Mouse (Mus musculus): ENCODE measurements around the gene Pik3c2a. TPM values are rescaled to one million over a fixed set of nuclear protein-coding genes. Genes with fewer than 3 reads are reported as not detected.

The Pik3c2a gene
- polyA plus RNA-seq, 1 experiment from 2014 or later = 34.5 TPM

- Histone ChIP-seq H3K27me3 (ENCODE audit: low read depth, poor library complexity, severe bottlenecking) (peaks cover 40% of the 10 kb centered on the region), H3K4me1 (peaks cover 29% of the 10 kb centered on the region), H3K9me3 (replicated peaks) (no peaks in the 10 kb centered on the region), H3K27ac (peak within 1 kb of the TSS; percentile 56), H3K36me3 (no peaks in the 10 kb centered on the region), H3K4me3 (peak within 1 kb of the TSS; percentile 79)
- WGBS = under 1% methylated on average over 64 of the region's 65 CpGs
- DNase-seq (ENCODE audit: low spot score) = peak; percentile 83
These were observed 135.2 kb downstream of the Pik3c2a start, which contains the start of gene Plekha7 for GRCm38 (mm10) chr7:116307871-116308631. Gene Plekha7, minus strand, starts transcription at chr7:116308376.

DNA sequence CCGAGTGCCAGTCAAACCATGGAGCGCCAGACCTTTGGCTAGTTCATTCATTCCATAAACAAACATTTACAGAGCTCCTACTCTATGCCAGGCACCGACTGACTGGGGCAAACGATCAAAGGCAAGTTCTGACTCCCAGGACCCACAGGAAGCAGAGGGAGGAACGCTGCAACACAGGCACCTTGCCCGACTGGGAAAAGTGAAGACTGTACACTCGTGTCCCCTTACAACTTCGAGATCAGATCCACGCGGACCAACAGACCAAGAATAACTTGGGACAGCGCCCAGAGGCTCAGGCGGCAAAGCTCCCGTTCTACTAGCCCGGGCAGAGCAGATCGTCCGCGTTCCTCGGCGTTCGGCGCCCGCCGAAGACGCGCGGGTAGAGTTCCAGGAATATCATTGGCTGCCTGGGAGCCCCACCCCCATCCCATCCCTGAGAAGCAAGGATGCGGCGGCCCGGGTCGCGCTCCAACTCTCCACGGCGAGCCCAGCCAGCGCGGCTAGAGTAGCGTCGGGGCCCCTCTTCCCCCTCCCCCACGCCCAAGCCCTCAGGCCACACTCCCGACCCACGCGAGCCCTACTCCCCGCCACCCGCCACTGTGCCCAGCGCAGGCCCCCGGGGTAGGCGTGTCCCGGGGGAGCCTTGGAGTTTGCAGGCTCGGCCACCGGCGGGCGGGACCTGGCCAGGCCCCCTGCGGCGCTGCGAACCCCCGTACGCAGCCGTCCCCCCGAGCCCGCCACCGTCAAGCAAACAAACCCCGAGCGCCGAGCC is 136.0 kb downstream of the Pik3c2a start:
- H3K9me3 ChIP-seq (replicated peaks) = no peaks in the 10 kb centered on the region
- H3K36me3 ChIP-seq = no peaks in the 10 kb centered on the region
- peak overlapping the region; percentile 79 for H3K4me3 ChIP-seq
- peaks cover 29% of the 10 kb centered on the region for H3K4me1 ChIP-seq
- peak; percentile 84 for DNase-seq (ENCODE audit: low spot score)
- peaks cover 40% of the 10 kb centered on the region for H3K27me3 ChIP-seq (ENCODE audit: low read depth, poor library complexity, severe bottlenecking)
- peak overlapping the region; percentile 56 for H3K27ac ChIP-seq
- WGBS = under 1% methylated on average over 62 of the region's 63 CpGs

DNA sequence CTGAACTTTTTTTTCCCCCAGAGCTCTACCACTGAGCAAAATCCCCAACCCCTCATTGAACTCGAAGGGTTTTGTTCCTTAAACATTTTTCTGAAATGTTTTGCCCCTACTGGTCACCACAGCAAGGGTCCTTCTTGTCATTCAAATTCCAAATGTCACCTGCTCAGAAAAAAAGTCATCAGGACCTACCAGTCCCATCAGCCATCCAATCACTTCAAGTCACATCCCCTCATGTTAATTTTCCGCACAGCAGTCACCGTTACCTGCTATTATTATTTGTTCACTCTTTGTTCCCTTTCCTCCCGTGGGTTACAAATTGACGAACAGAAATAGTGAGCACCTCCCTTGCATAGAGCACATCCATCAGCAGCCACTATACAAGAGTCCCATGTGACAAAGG is 136.6 kb downstream of the Pik3c2a start:
- Histone ChIP-seq H3K27me3 (ENCODE audit: low read depth, poor library complexity, severe bottlenecking) (peaks cover 40% of the 10 kb centered on the region), H3K27ac (no peak overlapping the region), H3K4me1 (peaks cover 29% of the 10 kb centered on the region), H3K36me3 (no peaks in the 10 kb centered on the region), H3K4me3 (peak overlapping the region; percentile 79), H3K9me3 (replicated peaks) (no peaks in the 10 kb centered on the region)
- DNase-seq (ENCODE audit: low spot score) = no peak
- WGBS = 20% methylated on average over 5 of the region's 5 CpGs

- DNase-seq (ENCODE audit: low spot score) = no peak
- peaks cover 11% of the 10 kb centered on the region for H3K4me1 ChIP-seq
- H3K9me3 ChIP-seq (replicated peaks) = no peaks in the 10 kb centered on the region
- 90% methylated on average over 5 of the region's 5 CpGs for WGBS
- no peak overlapping the region for H3K4me3 ChIP-seq
- peaks cover 19% of the 10 kb centered on the region for H3K27me3 ChIP-seq (ENCODE audit: low read depth, poor library complexity, severe bottlenecking)
- H3K36me3 ChIP-seq = no peaks in the 10 kb centered on the region
- H3K27ac ChIP-seq = no peak overlapping the region
These were observed 141.5 kb downstream of the Pik3c2a start for GRCm38 (mm10) chr7:116301661-116302311.

DNA sequence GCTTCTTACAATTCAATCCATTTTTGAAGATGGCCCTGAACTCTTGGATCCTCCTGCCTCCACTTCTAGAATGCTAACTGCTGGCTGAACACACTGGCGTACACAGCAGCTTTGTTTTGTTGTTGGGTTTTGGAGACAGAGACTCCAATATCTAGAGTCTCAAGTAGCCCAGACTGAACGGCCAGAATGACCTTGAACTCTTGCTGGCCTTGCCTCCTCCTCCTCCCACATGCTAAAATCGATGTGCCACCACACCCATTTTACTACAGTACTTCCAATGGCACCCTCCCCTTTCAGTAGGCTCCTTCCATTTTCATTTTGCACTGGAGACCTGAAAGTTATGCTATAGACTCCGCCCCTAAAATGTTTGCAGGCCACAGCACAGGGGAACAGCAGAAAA is 142.1 kb downstream of the Pik3c2a start:
- DNase-seq (ENCODE audit: low spot score) = no peak
- H3K9me3 ChIP-seq (replicated peaks) = no peaks in the 10 kb centered on the region
- H3K27me3 ChIP-seq (ENCODE audit: low read depth, poor library complexity, severe bottlenecking) = peaks cover 12% of the 10 kb centered on the region
- H3K27ac ChIP-seq = no peak overlapping the region
- H3K4me1 ChIP-seq = peaks cover 9% of the 10 kb centered on the region
- H3K36me3 ChIP-seq = no peaks in the 10 kb centered on the region
- H3K4me3 ChIP-seq = no peak overlapping the region
- WGBS = 88% methylated on average over 4 of the region's 4 CpGs

DNA sequence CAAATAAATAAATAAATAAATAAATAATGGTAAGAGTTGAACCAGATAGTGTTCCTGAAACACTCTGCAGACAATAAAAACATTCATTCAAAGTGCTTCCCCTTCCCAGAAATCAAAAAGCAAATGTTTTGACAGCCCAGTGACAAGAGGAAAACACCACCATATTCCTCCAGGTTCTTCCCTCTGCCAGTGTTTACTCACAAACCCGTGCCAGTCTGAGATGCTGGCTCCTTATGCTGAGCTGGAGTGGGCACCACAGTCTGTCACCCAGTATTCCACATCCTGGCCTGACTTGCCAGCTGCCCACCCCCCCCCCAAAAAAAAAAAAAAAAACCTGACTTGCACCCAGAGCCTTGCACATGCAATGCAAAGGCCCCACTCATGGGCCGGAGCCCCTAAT is 144.4 kb downstream of the Pik3c2a start:
- no peak overlapping the region for H3K4me3 ChIP-seq
- no peaks in the 10 kb centered on the region for H3K9me3 ChIP-seq (replicated peaks)
- WGBS = 89% methylated on average over 2 of the region's 2 CpGs
- peaks cover 18% of the 10 kb centered on the region; the same call in 1 of the 2 replicates for H3K4me1 ChIP-seq
- no peak overlapping the region for H3K27ac ChIP-seq
- H3K36me3 ChIP-seq = no peaks in the 10 kb centered on the region
- H3K27me3 ChIP-seq (ENCODE audit: low read depth, poor library complexity, severe bottlenecking) = no peaks in the 10 kb centered on the region
- DNase-seq (ENCODE audit: low spot score) = no peak

GRCm38 (mm10) chr7:116298389-116298788 is 144.9 kb downstream of the Pik3c2a start:
- no peaks in the 10 kb centered on the region for H3K9me3 ChIP-seq (replicated peaks)
- 79% methylated on average over 10 of the region's 10 CpGs for WGBS
- H3K27me3 ChIP-seq (ENCODE audit: low read depth, poor library complexity, severe bottlenecking) = no peaks in the 10 kb centered on the region
- H3K27ac ChIP-seq = no peak overlapping the region
- no peak overlapping the region for H3K4me3 ChIP-seq
- H3K36me3 ChIP-seq = no peaks in the 10 kb centered on the region
- peaks cover 18% of the 10 kb centered on the region; the same call in 1 of the 2 replicates for H3K4me1 ChIP-seq
- DNase-seq (ENCODE audit: low spot score) = no peak

DNA sequence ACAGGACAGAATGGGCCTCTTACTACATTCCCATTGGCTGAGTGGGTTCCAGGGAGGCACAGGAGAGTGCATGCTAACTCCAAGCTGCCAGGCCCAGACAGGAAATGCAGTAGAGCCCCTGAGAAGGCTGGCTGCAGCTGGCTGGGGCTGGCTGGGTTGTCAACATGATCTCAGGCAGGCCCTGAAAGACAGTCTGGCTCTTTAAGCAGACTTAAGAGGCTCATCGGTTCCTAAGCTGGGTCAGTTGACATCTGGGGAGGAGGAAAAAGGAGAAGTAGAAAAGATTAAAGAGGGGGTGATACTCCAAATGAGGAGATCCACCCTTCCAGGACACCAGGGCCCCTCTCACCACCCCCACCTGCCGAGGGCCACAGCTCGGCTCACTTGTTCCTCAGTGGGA is 148.3 kb downstream of the Pik3c2a start:
- peak overlapping the region; percentile 59 for H3K27ac ChIP-seq
- H3K4me3 ChIP-seq = no peak overlapping the region
- no peaks in the 10 kb centered on the region for H3K9me3 ChIP-seq (replicated peaks)
- no peaks in the 10 kb centered on the region for H3K27me3 ChIP-seq (ENCODE audit: low read depth, poor library complexity, severe bottlenecking)
- peaks cover 30% of the 10 kb centered on the region for H3K4me1 ChIP-seq
- WGBS = 51% methylated on average over 3 of the region's 3 CpGs
- DNase-seq (ENCODE audit: low spot score) = no peak
- no peaks in the 10 kb centered on the region for H3K36me3 ChIP-seq

DNA sequence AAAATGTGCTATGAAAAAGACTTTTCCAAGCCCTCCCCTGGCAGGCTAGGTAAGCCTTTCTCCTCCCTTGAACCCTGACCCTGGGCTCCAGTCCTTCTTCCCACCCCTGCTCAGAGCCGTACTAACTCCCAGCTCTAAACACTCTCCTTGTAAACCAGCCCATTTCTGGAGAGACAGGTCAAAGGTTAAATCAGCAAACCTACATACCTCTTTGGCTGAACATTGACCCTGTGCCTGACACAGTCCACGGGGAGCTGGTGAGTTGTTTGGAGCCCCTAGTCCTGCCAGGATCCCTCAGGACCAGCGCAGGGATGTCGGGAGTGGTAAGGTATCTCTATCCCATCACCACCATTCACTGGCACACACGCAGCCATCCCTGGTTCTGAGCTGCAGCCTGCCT is 150.9 kb downstream of the Pik3c2a start:
- Histone ChIP-seq H3K4me3 (no peak overlapping the region), H3K36me3 (no peaks in the 10 kb centered on the region), H3K27me3 (ENCODE audit: low read depth, poor library complexity, severe bottlenecking) (no peaks in the 10 kb centered on the region), H3K9me3 (replicated peaks) (no peaks in the 10 kb centered on the region), H3K4me1 (peaks cover 31% of the 10 kb centered on the region), H3K27ac (0 out of 2 replicates have a peak overlapping the region, but pooled peaks have one; percentile 5)
- DNase-seq (ENCODE audit: low spot score) = no peak
- WGBS = 39% methylated on average over 5 of the region's 5 CpGs

GRCm38 (mm10) chr7:116290559-116290958 is 152.7 kb downstream of the Pik3c2a start:
- DNase-seq (ENCODE audit: low spot score) = no peak
- H3K4me3 ChIP-seq = no peak overlapping the region
- H3K4me1 ChIP-seq = peaks cover 46% of the 10 kb centered on the region
- no peaks in the 10 kb centered on the region for H3K9me3 ChIP-seq (replicated peaks)
- no peak overlapping the region for H3K27ac ChIP-seq
- WGBS = 90% methylated on average over 1 of the region's 1 CpGs
- no peaks in the 10 kb centered on the region for H3K27me3 ChIP-seq (ENCODE audit: low read depth, poor library complexity, severe bottlenecking)
- H3K36me3 ChIP-seq = no peaks in the 10 kb centered on the region

- Histone ChIP-seq H3K9me3 (replicated peaks) (no peaks in the 10 kb centered on the region), H3K36me3 (no peaks in the 10 kb centered on the region), H3K27ac (no peak overlapping the region), H3K4me3 (no peak overlapping the region), H3K27me3 (ENCODE audit: low read depth, poor library complexity, severe bottlenecking) (no peaks in the 10 kb centered on the region), H3K4me1 (peaks cover 35% of the 10 kb centered on the region)
- WGBS = 90% methylated on average over 3 of the region's 3 CpGs
- no peak for DNase-seq (ENCODE audit: low spot score)
These were observed 154.3 kb downstream of the Pik3c2a start for GRCm38 (mm10) chr7:116288996-116289395.

GRCm38 (mm10) chr7:116287959-116288358 is 155.3 kb downstream of the Pik3c2a start:
- Histone ChIP-seq H3K4me1 (peaks cover 38% of the 10 kb centered on the region), H3K27ac (peak overlapping the region; percentile 63; the same call in 1 of the 2 replicates), H3K4me3 (no peak overlapping the region), H3K27me3 (ENCODE audit: low read depth, poor library complexity, severe bottlenecking) (no peaks in the 10 kb centered on the region), H3K9me3 (replicated peaks) (no peaks in the 10 kb centered on the region), H3K36me3 (no peaks in the 10 kb centered on the region)
- DNase-seq (ENCODE audit: low spot score) = no peak
- WGBS = 92% methylated on average over 5 of the region's 5 CpGs
